Mouse (Mus musculus) cerebellum, adult 2 months (tissue): ENCODE data around the gene Ttc9b.

ENCODE experiments used
- CTCF ChIP-seq: fragments of 200-500 bp; IDR thresholded peaks from 2 replicates; pipeline ENCODE4 v1.5.1; 2011; ENCODE audit warnings: low read depth, mild to moderate bottlenecking, control low read depth, low read length, moderate library complexity, borderline replicate concordance; ENCODE audit not compliant: insufficient read depth
- POLR2A ChIP-seq: fragments of 200-500 bp; IDR thresholded peaks from 2 replicates; pipeline ENCODE4 v1.6.1; 2011; ENCODE audit warnings: low read length, control low read depth, borderline replicate concordance; ENCODE audit not compliant: insufficient read depth

DNA sequence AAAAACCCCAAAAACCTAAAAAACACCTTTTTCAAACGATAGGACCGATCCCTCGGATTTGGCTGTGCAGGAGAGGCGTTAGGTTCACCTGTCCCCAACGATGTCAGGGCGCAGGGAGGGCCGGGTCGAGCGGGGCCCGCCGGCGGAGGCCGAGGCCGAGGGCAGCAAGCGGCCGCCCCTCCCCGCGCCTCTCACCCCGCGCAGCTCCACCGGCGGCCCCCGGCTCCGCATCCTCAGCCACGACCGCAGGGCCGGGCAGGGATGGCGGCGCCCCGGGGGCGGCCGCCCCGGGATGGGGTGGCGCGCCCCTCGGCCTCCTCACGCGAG, 20.4 kb downstream of the Ttc9b start:
- TF ChIP-seq POLR2A (no peak), CTCF (no peak)
